Mouse (Mus musculus): ENCODE measurements at regions not wholly inside any gene's neighbourhood (a gene's known extent, or its start where the extent isn't known, plus 50 kb on each side); places are given as distances from the start of the nearest gene placed in this dataset.

GRCm38 (mm10) chr5:111791089-111791561 lies 57.4 kb downstream of the Gm26897 start:
- TF ChIP-seq POLR2A (IDR thresholded peaks at IDR 0.05; ENCODE audit: borderline replicate concordance, low read depth, low read length) = no peak
- no peak for TF ChIP-seq CTCF (IDR thresholded peaks at IDR 0.05; ENCODE audit: low read depth, low read length)

Measured in bone marrow macrophage, adult 2 months (primary cell).